Mouse (Mus musculus): ENCODE measurements around the gene Sema4c. TPM values are rescaled to one million over a fixed set of nuclear protein-coding genes. Genes with fewer than 3 reads are reported as not detected.
A peak's percentile ranks its signal among the peaks of the same experiment; 100 is the strongest.

Sema4c gene
- polyA plus RNA-seq, 2 experiments = 0.25 to 2.3 TPM

DNA sequence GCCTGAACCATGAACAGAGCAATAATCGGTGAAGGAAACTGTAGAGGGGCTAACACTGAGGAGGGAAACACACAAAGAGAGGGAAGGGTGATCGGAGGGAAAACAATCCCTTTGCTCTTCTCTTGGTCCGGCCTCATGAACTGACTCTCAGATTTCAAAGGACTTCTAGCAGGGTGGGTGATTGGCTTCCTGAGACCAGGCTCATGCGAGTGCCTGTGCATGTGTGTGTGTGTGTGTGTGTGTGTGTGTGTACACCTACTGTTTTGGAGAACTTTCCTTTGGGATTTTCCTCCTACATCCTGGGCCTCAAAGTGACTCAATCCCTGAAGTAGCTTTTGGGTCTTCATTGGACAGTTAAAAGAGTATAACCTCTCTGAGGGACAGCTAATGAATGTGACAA is 28.1 kb upstream of the Sema4c start:
- Histone ChIP-seq H3K4me3 (ENCODE audit: insufficient read depth in 1 of 2, low read depth in 2 of 2, low read length in 2 of 2) (no peak overlapping the region), H3K27ac (no peak overlapping the region), H3K27me3 (ENCODE audit: control insufficient read depth, insufficient read depth, low read length) (no peaks in the 10 kb centered on the region), H3K9ac (replicated peaks) (no peak overlapping the region), H3K36me3 (replicated peaks; ENCODE audit: control insufficient read depth, insufficient read depth, low read depth) (no peaks in the 10 kb centered on the region), H3K4me2 (ENCODE audit: low read depth) (no peak overlapping the region), H3K4me1 (replicated peaks; ENCODE audit: control insufficient read depth in 2 of 2, insufficient read depth in 2 of 2, low read length in 1 of 2) (peaks cover 0 to 2% of the 10 kb centered on the region in 2 experiments; a peak in 2 of 4 replicates), H3K9me3 (ENCODE audit: control insufficient read depth, low read length) (no peaks in the 10 kb centered on the region)
- ATAC-seq (ENCODE audit: insufficient read depth) (no peak), DNase-seq (ENCODE audit: low read depth in 3 of 3, low spot score in 3 of 3) (no peak)
- WGBS (ENCODE audit: insufficient replicate concordance) = 56% methylated on average over 4 of the region's 4 CpGs
- no peak for TF ChIP-seq EP300 (IDR thresholded peaks at IDR 0.05; ENCODE audit: low read depth)
- TF ChIP-seq CTCF (IDR thresholded peaks at IDR 0.05; ENCODE audit: low read depth) = no peak

DNA sequence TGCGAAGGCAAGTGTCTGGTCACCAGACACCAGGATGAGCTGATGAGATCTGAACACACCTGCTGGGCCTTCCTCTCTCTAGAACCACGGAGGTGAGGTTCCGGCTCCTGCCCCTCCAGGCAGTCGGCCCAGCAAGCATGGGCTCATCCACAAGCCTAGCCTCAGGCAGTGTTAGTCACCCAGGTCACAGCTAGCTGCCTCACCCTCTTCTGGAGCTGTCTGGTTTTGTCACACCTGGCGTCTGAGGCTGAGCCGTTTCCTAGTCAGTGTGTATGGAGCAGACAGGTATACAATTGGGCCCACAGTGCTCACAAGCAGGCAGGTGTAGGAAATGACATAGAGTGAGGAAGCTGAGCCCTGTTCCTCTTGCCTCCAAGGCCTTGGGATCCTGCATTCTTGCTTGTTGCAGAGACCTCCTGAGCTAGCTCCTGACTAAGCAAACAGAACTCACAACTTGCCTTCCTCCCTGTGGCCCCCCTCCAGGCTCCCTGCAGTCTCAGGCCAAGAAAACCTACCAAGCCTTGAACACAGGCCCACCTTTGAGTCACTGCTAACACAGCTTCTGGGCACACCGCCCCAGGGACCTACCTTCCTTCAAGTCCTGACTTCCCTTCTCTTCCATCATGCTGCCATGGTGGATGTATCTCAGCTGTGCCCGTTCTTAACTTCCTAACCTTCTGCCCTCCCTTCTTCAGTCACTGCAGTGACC is 25.4 kb upstream of the Sema4c start:
- Histone ChIP-seq H3K9me3 (ENCODE audit: control insufficient read depth, low read length) (no peaks in the 10 kb centered on the region), H3K4me2 (ENCODE audit: low read depth) (no peak overlapping the region), H3K4me3 (ENCODE audit: insufficient read depth in 1 of 2, low read depth in 2 of 2, low read length in 2 of 2) (no peak overlapping the region), H3K27ac (no peak overlapping the region), H3K4me1 (replicated peaks; ENCODE audit: control insufficient read depth in 2 of 2, insufficient read depth in 2 of 2, low read length in 1 of 2) (peaks cover 4 to 15% of the 10 kb centered on the region in 2 experiments), H3K27me3 (ENCODE audit: control insufficient read depth, insufficient read depth, low read length) (no peaks in the 10 kb centered on the region), H3K36me3 (replicated peaks; ENCODE audit: control insufficient read depth, insufficient read depth, low read depth) (no peaks in the 10 kb centered on the region), H3K9ac (replicated peaks) (no peak overlapping the region)
- TF ChIP-seq EP300 (IDR thresholded peaks at IDR 0.05; ENCODE audit: low read depth) (no peak), CTCF (IDR thresholded peaks at IDR 0.05; ENCODE audit: low read depth) (no peak)
- 68% methylated on average over 8 of the region's 8 CpGs for WGBS (ENCODE audit: insufficient replicate concordance)
- no peak for ATAC-seq (ENCODE audit: insufficient read depth)
- no peak for DNase-seq (ENCODE audit: low read depth in 3 of 3, low spot score in 3 of 3)

DNA sequence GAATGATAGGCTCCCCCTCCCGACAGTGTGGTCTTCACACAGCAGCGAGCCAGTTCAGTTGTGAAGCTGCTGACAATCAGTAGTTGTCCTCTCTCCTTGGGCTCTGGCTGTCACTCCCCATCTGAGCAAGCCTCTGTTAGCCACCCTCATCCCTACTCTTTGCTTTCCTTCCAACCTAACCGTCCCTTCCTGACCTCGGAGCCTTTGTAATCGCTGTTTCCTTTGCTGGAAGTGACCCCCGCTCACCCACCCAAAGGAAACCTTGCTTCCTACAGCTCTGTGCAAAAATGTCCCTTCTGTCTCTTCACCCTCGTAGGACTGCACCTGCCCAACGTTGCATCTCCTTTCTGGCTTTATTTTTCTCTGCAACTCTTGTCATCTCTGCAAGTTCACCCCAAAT is 24.1 kb upstream of the Sema4c start:
- H3K4me1 ChIP-seq (replicated peaks; ENCODE audit: control insufficient read depth in 2 of 2, insufficient read depth in 2 of 2, low read length in 1 of 2) = peaks cover 4 to 15% of the 10 kb centered on the region in 2 experiments
- no peak overlapping the region for H3K27ac ChIP-seq
- no peak overlapping the region for H3K4me2 ChIP-seq (ENCODE audit: low read depth)
- H3K4me3 ChIP-seq (ENCODE audit: insufficient read depth in 1 of 2, low read depth in 2 of 2, low read length in 2 of 2) = no peak overlapping the region
- H3K36me3 ChIP-seq (replicated peaks; ENCODE audit: control insufficient read depth, insufficient read depth, low read depth) = no peaks in the 10 kb centered on the region
- no peaks in the 10 kb centered on the region for H3K27me3 ChIP-seq (ENCODE audit: control insufficient read depth, insufficient read depth, low read length)
- no peaks in the 10 kb centered on the region for H3K9me3 ChIP-seq (ENCODE audit: control insufficient read depth, low read length)
- 49% methylated on average over 8 of the region's 8 CpGs for WGBS (ENCODE audit: insufficient replicate concordance)
- ATAC-seq (ENCODE audit: insufficient read depth) (no peak), DNase-seq (ENCODE audit: low read depth in 3 of 3, low spot score in 3 of 3) (no peak)
- no peak for TF ChIP-seq CTCF (IDR thresholded peaks at IDR 0.05; ENCODE audit: low read depth)
- H3K9ac ChIP-seq (replicated peaks) = no peak overlapping the region

DNA sequence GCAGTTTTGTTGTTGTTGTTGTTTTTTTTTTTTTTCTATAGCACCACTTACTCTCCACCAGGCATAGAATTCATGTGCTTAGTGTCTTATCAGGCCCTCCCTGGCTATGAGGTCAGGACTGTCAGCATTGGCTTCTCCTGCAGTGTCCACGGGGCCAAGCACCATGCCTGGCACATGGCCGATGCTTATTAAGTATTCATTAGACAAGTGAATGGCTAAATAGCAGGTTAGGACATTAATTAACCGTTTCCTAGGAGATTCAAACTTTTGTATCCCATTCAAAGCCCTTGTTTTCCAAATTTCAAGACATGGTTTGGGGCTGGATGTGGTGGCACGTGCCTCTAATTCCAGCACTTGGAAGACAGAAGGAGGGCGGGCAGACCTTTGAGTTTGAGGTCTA is 23.1 kb upstream of the Sema4c start:
- H3K4me2 ChIP-seq (ENCODE audit: low read depth) = no peak overlapping the region
- TF ChIP-seq EP300 (IDR thresholded peaks at IDR 0.05; ENCODE audit: low read depth) (no peak), CTCF (IDR thresholded peaks at IDR 0.05; ENCODE audit: low read depth) (no peak)
- H3K4me1 ChIP-seq (replicated peaks; ENCODE audit: control insufficient read depth in 2 of 2, insufficient read depth in 2 of 2, low read length in 1 of 2) = peaks cover 4 to 15% of the 10 kb centered on the region in 2 experiments

DNA sequence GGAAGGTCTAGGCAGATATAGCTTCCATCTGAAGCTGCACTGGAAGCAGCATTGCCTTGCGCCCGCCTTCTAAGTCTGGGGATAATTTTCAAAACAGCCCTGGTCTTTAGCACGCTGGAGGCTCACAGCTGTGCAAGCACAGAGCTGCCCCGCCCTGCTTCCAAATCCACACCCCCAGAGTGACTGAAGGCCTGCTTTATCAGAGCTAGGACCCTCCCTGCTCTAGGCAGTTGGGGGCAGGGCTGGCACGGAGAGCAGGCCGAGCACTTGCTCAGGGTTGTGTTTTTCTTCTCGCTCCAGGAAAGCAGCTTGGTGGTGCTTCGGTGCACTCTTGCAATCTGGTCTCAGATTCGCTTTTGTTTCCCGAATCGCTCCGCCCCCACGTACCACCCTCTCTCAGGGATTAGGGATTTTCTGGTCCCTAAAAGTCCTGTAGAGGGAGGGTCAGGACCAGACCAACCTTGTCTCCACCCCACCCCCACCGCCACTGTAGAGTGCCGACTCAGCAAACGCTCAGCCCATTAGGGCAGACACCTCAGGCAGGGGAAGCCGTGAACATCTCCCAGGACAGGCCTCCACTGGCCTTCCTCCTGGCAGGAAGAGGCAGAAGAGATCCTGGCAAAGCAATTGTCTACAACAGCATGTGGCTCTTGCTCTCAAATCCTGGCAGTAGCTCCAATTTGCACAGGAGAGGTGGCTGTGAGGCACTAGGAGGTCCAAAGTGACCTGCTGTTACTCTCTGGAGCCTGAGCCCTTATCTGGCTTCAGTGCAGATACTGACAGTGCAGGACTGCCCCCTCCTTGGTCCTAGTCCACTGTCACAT is 22.4 kb upstream of the Sema4c start:
- TF ChIP-seq EP300 (IDR thresholded peaks at IDR 0.05; ENCODE audit: low read depth) (0 out of 2 replicates have a peak, but pooled peaks have one; percentile 7), CTCF (IDR thresholded peaks at IDR 0.05; ENCODE audit: low read depth) (no peak)
- peak; percentile 30 to 41 (median 38) for DNase-seq (ENCODE audit: low read depth in 3 of 3, low spot score in 3 of 3)
- Histone ChIP-seq H3K4me1 (replicated peaks; ENCODE audit: control insufficient read depth in 2 of 2, insufficient read depth in 2 of 2, low read length in 1 of 2) (peaks cover 4 to 15% of the 10 kb centered on the region in 2 experiments), H3K4me3 (ENCODE audit: insufficient read depth in 1 of 2, low read depth in 2 of 2, low read length in 2 of 2) (peak overlapping the region; percentile 19 to 21), H3K4me2 (ENCODE audit: low read depth) (peak overlapping the region; percentile 56), H3K36me3 (replicated peaks; ENCODE audit: control insufficient read depth, insufficient read depth, low read depth) (no peaks in the 10 kb centered on the region), H3K9me3 (ENCODE audit: control insufficient read depth, low read length) (no peaks in the 10 kb centered on the region), H3K27me3 (ENCODE audit: control insufficient read depth, insufficient read depth, low read length) (no peaks in the 10 kb centered on the region), H3K9ac (replicated peaks) (0 out of 2 replicates have a peak overlapping the region, but pooled peaks have one; percentile 1), H3K27ac (no peak overlapping the region)
- peak; percentile 93 for ATAC-seq (ENCODE audit: insufficient read depth)
- 7% methylated on average over 17 of the region's 17 CpGs for WGBS (ENCODE audit: insufficient replicate concordance)

More for the DNA sequence above, 23.1 kb upstream of the Sema4c start:
- Histone ChIP-seq H3K9me3 (ENCODE audit: control insufficient read depth, low read length) (no peaks in the 10 kb centered on the region), H3K4me3 (ENCODE audit: insufficient read depth in 1 of 2, low read depth in 2 of 2, low read length in 2 of 2) (no peak overlapping the region), H3K27me3 (ENCODE audit: control insufficient read depth, insufficient read depth, low read length) (no peaks in the 10 kb centered on the region), H3K9ac (replicated peaks) (no peak overlapping the region), H3K36me3 (replicated peaks; ENCODE audit: control insufficient read depth, insufficient read depth, low read depth) (no peaks in the 10 kb centered on the region), H3K27ac (no peak overlapping the region)
- no peak for DNase-seq (ENCODE audit: low read depth in 3 of 3, low spot score in 3 of 3)
- WGBS (ENCODE audit: insufficient replicate concordance) = 58% methylated on average over 5 of the region's 5 CpGs
- no peak for ATAC-seq (ENCODE audit: insufficient read depth)
